Mouse (Mus musculus): Measurements from ENCODE around the gene 1700056E22Rik.

1700056E22Rik gene

DNA sequence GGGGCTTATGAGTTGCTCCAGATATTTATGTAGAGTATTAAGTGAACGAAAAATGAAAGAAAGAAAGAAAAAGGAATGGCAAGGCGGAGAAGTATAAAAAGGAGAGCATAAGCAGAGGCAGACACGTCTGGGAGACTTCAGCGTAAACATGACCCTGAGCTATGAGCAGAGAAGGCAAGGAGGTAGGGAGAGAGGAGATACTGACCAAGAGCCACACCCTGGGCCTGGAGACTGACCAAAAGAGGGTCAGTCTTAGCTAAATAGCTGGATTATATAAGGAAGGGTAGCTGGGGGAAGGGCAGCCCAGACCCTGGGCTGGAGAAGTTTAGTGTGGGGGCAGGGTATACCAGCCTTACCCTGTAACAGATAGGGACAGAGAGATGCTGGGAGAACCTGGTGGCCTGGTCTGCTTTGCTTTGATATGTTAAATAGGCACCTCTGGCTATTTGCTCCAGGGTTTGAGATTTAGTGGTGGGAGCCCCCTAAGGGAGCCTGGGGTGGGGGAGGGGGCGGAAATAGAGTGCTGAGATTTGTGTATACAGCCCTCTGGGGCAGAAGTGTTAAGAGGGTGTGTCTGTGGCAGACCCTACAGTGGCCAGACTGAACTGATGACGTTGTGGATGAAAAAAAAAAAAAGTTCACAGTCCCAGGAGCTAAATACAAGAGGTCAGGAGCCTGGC is 14.9 kb downstream of the 1700056E22Rik start:
- no peak for DNase-seq

- DNase-seq: no peak
Measured at GRCm38 (mm10) chr1:184017606-184018005, 16.5 kb downstream of the 1700056E22Rik start.

DNA sequence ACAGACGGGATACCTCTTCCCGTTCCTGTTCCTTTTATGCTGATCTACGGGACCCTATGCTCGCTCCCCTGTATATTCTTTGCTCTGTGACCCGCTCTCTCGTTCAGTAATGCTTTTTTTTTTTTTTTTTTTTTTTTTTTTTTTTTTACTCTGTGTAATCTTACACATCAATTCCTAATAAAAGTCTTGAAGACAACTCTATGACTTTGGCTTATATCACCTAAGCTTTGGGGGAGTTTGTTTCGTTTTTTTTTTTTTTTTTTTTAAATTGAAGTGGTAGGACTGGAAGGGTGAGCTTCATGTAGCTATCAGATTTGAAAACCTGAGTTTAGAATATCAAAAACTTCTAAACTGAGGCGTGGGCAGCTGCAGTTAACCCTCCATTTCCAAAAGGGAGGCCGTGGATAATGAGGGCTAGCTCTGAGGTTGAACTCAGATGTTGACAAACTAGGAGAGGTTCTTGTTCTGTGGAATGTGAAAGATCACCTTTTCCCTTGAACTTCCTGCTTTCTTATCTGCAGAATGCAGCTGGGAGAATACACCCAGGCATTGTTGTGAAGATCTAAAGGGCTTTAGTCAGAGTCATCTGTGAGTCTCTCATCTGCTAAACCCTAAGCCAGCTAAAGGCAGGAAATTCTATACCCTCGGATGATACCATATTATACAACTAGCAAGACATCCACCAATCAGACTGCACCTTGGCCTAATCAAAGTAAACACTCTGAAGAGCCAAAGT is 17.9 kb downstream of the 1700056E22Rik start:
- no peak for DNase-seq

- DNase-seq: no peak
Measured at GRCm38 (mm10) chr1:184014091-184014490, 20.0 kb downstream of the 1700056E22Rik start.

GRCm38 (mm10) chr1:184013106-184013505 is 21.0 kb downstream of the 1700056E22Rik start, which contains the start of gene Dusp10:
Gene Dusp10 (plus strand): TSS chr1:184013302.
- no peak for DNase-seq

GRCm38 (mm10) chr1:184011311-184011710 is 22.8 kb downstream of the 1700056E22Rik start:
- DNase-seq: no peak

DNA sequence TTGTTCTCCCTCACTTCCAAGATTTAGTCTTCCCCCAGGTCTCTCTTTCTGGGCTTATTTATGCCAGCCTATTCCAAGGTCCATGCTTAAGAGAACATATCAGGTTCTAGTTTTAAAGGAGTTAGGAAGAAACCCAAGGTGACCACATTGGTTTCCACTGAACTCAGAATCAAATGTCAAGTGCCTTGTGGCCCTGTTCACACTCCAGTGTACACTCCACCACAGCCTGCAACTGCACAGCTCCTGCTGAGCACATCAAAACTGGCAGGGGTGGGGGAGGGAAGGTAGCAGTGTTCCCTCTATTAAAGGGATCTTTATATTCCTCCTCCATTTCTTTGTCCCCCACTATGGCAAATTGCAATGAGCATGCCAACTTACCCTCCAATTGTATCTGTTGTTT is 28.0 kb downstream of the 1700056E22Rik start:
- no peak for DNase-seq

GRCm38 (mm10) chr1:184005315-184006058 is 28.6 kb downstream of the 1700056E22Rik start:
- DNase-seq: peak in 1 of 2 experiments; percentile 32

GRCm38 (mm10) chr1:184004311-184004710 is 29.8 kb downstream of the 1700056E22Rik start:
- no peak for DNase-seq

GRCm38 (mm10) chr1:184002470-184002869 is 31.6 kb downstream of the 1700056E22Rik start:
- no peak for DNase-seq

DNA sequence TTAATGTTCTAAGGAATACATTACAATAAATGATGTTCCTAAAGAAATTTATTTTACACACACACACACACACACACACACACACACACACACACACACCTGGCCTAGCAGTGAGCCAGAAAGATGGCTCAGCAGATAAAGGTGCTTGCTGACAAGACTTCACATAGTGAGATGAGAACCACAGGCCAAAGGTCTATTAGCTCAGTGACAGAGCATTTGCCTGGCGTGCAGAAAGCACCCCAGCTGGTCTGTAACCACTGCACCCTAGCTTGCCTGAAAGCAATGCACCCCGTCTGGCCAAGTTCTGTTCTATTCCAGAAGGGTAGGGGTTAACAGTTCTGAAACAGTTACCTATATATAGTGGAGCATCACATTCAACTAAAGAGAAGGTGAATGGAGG is 36.9 kb downstream of the 1700056E22Rik start:
- DNase-seq: no peak

DNA sequence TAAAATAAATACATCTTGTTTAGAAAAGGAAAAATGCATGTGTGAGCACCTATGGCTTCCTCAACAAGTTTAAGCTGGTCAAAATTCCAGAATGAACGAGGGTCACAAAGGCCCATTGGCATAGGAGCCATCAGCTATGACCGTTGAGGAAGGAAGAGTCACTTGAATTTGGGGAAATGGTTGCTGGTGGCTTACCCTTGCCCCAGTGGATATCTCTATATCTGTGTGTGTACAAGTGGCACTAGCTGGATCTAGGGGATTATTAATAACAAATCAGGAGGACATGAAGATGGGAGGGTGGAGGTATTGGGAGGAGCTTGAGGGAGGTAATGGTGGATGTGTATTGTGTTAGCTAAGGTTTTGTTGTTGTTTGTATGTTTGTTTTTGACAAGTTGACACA is 42.2 kb downstream of the 1700056E22Rik start:
- no peak for DNase-seq

GRCm38 (mm10) chr1:183987711-183988245 is 46.3 kb downstream of the 1700056E22Rik start:
- DNase-seq: no peak

All from spleen, adult 18-20 months (tissue).